Mouse (Mus musculus): ENCODE measurements around the gene Kng1. TPM values are rescaled to one million over a fixed set of nuclear protein-coding genes. Genes with fewer than 3 reads are reported as not detected.

Kng1 gene
- polyA plus RNA-seq, 1 experiment from 2014 or later: not detected

- H3K4me2 ChIP-seq (ENCODE audit: low read length): peak within 1 kb of the TSS; percentile 97
- H3K4me1 ChIP-seq (ENCODE audit: control insufficient read depth, insufficient read depth, low read length): peaks cover 19% of the 10 kb centered on the region
- H3K27ac ChIP-seq (ENCODE audit: low read depth, low read length): peak within 1 kb of the TSS; percentile 95
- under 1% methylated on average over 71 of the region's 71 CpGs for WGBS
- ATAC-seq (peak; percentile 92), DNase-seq (ENCODE audit: low spot score) (peak; percentile 94)
- H3K36me3 ChIP-seq (ENCODE audit: control insufficient read depth, insufficient read depth, low read length): peaks cover 40% of the 10 kb centered on the region
- H3K27me3 ChIP-seq (replicated peaks; ENCODE audit: control insufficient read depth, insufficient read depth, low read length): no peaks in the 10 kb centered on the region
- H3K9me3 ChIP-seq (replicated peaks; ENCODE audit: control insufficient read depth, low read length): no peaks in the 10 kb centered on the region
- peak within 1 kb of the TSS; percentile 100 for H3K9ac ChIP-seq (ENCODE audit: low read length)
- H3K4me3 ChIP-seq (ENCODE audit: low read depth, low read length): peak within 1 kb of the TSS; percentile 78
Observed at GRCm38 (mm10) chr16:23107231-23107942, 49.7 kb downstream of the Kng1 start, which contains the start of gene Eif4a2. Eif4a2 (plus strand) TSS chr16:23107444.

- peak; percentile 92 for DNase-seq (ENCODE audit: low spot score)
- ATAC-seq: peak; percentile 90
- H3K4me1 ChIP-seq (ENCODE audit: control insufficient read depth, insufficient read depth, low read length): peaks cover 19% of the 10 kb centered on the region
- H3K27me3 ChIP-seq (replicated peaks; ENCODE audit: control insufficient read depth, insufficient read depth, low read length): no peaks in the 10 kb centered on the region
- peak overlapping the region; percentile 97 for H3K4me2 ChIP-seq (ENCODE audit: low read length)
- peak overlapping the region; percentile 78 for H3K4me3 ChIP-seq (ENCODE audit: low read depth, low read length)
- H3K9me3 ChIP-seq (replicated peaks; ENCODE audit: control insufficient read depth, low read length): no peaks in the 10 kb centered on the region
- H3K36me3 ChIP-seq (ENCODE audit: control insufficient read depth, insufficient read depth, low read length): peaks cover 48% of the 10 kb centered on the region
- under 1% methylated on average over 52 of the region's 52 CpGs for WGBS
- peak overlapping the region; percentile 95 for H3K27ac ChIP-seq (ENCODE audit: low read depth, low read length)
- peak overlapping the region; percentile 100 for H3K9ac ChIP-seq (ENCODE audit: low read length)
Observed at GRCm38 (mm10) chr16:23107946-23108759, 50.5 kb downstream of the Kng1 start.

- DNase-seq (ENCODE audit: low spot score) (no peak), ATAC-seq (no peak)
- H3K4me3 ChIP-seq (ENCODE audit: low read depth, low read length): peak overlapping the region; percentile 78
- H3K9ac ChIP-seq (ENCODE audit: low read length): peak overlapping the region; percentile 100
- H3K36me3 ChIP-seq (ENCODE audit: control insufficient read depth, insufficient read depth, low read length): peaks cover 52% of the 10 kb centered on the region
- H3K27ac ChIP-seq (ENCODE audit: low read depth, low read length): no peak overlapping the region
- WGBS: 8% methylated on average over 5 of the region's 5 CpGs
- peaks cover 19% of the 10 kb centered on the region for H3K4me1 ChIP-seq (ENCODE audit: control insufficient read depth, insufficient read depth, low read length)
- H3K4me2 ChIP-seq (ENCODE audit: low read length): peak overlapping the region; percentile 97
- no peaks in the 10 kb centered on the region for H3K9me3 ChIP-seq (replicated peaks; ENCODE audit: control insufficient read depth, low read length)
- no peaks in the 10 kb centered on the region for H3K27me3 ChIP-seq (replicated peaks; ENCODE audit: control insufficient read depth, insufficient read depth, low read length)
Observed at GRCm38 (mm10) chr16:23108943-23109342, 51.3 kb downstream of the Kng1 start.

- WGBS: 57% methylated on average over 5 of the region's 5 CpGs
- peaks cover 19% of the 10 kb centered on the region for H3K4me1 ChIP-seq (ENCODE audit: control insufficient read depth, insufficient read depth, low read length)
- H3K4me2 ChIP-seq (ENCODE audit: low read length): peak overlapping the region; percentile 97
- H3K4me3 ChIP-seq (ENCODE audit: low read depth, low read length): peak overlapping the region; percentile 78
- no peak overlapping the region for H3K27ac ChIP-seq (ENCODE audit: low read depth, low read length)
- H3K36me3 ChIP-seq (ENCODE audit: control insufficient read depth, insufficient read depth, low read length): peaks cover 59% of the 10 kb centered on the region
- H3K9me3 ChIP-seq (replicated peaks; ENCODE audit: control insufficient read depth, low read length): no peaks in the 10 kb centered on the region
- peak overlapping the region; percentile 100 for H3K9ac ChIP-seq (ENCODE audit: low read length)
- no peak for ATAC-seq
- no peaks in the 10 kb centered on the region for H3K27me3 ChIP-seq (replicated peaks; ENCODE audit: control insufficient read depth, insufficient read depth, low read length)
- DNase-seq (ENCODE audit: low spot score): no peak
Observed at GRCm38 (mm10) chr16:23109350-23110280, 52.0 kb downstream of the Kng1 start.

- peaks cover 19% of the 10 kb centered on the region for H3K4me1 ChIP-seq (ENCODE audit: control insufficient read depth, insufficient read depth, low read length)
- no peak overlapping the region for H3K9ac ChIP-seq (ENCODE audit: low read length)
- no peak overlapping the region for H3K27ac ChIP-seq (ENCODE audit: low read depth, low read length)
- H3K27me3 ChIP-seq (replicated peaks; ENCODE audit: control insufficient read depth, insufficient read depth, low read length): no peaks in the 10 kb centered on the region
- H3K4me3 ChIP-seq (ENCODE audit: low read depth, low read length): no peak overlapping the region
- H3K4me2 ChIP-seq (ENCODE audit: low read length): no peak overlapping the region
- WGBS: 77% methylated on average over 12 of the region's 12 CpGs
- DNase-seq (ENCODE audit: low spot score) (no peak), ATAC-seq (no peak)
- no peaks in the 10 kb centered on the region for H3K9me3 ChIP-seq (replicated peaks; ENCODE audit: control insufficient read depth, low read length)
- peaks cover 78% of the 10 kb centered on the region for H3K36me3 ChIP-seq (ENCODE audit: control insufficient read depth, insufficient read depth, low read length)
Observed at GRCm38 (mm10) chr16:23112348-23112747, 54.7 kb downstream of the Kng1 start.

- H3K4me3 ChIP-seq (ENCODE audit: low read depth, low read length): no peak overlapping the region
- DNase-seq (ENCODE audit: low spot score) (no peak), ATAC-seq (no peak)
- H3K27me3 ChIP-seq (replicated peaks; ENCODE audit: control insufficient read depth, insufficient read depth, low read length): no peaks in the 10 kb centered on the region
- peaks cover 19% of the 10 kb centered on the region for H3K4me1 ChIP-seq (ENCODE audit: control insufficient read depth, insufficient read depth, low read length)
- peaks cover 83% of the 10 kb centered on the region for H3K36me3 ChIP-seq (ENCODE audit: control insufficient read depth, insufficient read depth, low read length)
- H3K4me2 ChIP-seq (ENCODE audit: low read length): no peak overlapping the region
- no peaks in the 10 kb centered on the region for H3K9me3 ChIP-seq (replicated peaks; ENCODE audit: control insufficient read depth, low read length)
- H3K27ac ChIP-seq (ENCODE audit: low read depth, low read length): no peak overlapping the region
- H3K9ac ChIP-seq (ENCODE audit: low read length): no peak overlapping the region
- 47% methylated on average over 9 of the region's 9 CpGs for WGBS
Observed at GRCm38 (mm10) chr16:23112861-23113435, 55.3 kb downstream of the Kng1 start.

GRCm38 (mm10) chr16:23113903-23114302 lies 56.2 kb downstream of the Kng1 start:
- H3K4me1 ChIP-seq (ENCODE audit: control insufficient read depth, insufficient read depth, low read length): peaks cover 18% of the 10 kb centered on the region
- H3K4me2 ChIP-seq (ENCODE audit: low read length): no peak overlapping the region
- H3K27me3 ChIP-seq (replicated peaks; ENCODE audit: control insufficient read depth, insufficient read depth, low read length): no peaks in the 10 kb centered on the region
- H3K9me3 ChIP-seq (replicated peaks; ENCODE audit: control insufficient read depth, low read length): no peaks in the 10 kb centered on the region
- H3K27ac ChIP-seq (ENCODE audit: low read depth, low read length): no peak overlapping the region
- H3K36me3 ChIP-seq (ENCODE audit: control insufficient read depth, insufficient read depth, low read length): peaks cover 79% of the 10 kb centered on the region
- ATAC-seq (no peak), DNase-seq (ENCODE audit: low spot score) (no peak)
- H3K4me3 ChIP-seq (ENCODE audit: low read depth, low read length): no peak overlapping the region
- H3K9ac ChIP-seq (ENCODE audit: low read length): no peak overlapping the region
